Mouse (Mus musculus): ENCODE measurements around the gene Src. TPM values are rescaled to one million over a fixed set of nuclear protein-coding genes. Genes with fewer than 3 reads are reported as not detected.
A peak's percentile ranks its signal among the peaks of the same experiment; 100 is the strongest.

The Src gene
- polyA plus RNA-seq, 1 experiment from 2014 or later, result 34.3 TPM

DNA sequence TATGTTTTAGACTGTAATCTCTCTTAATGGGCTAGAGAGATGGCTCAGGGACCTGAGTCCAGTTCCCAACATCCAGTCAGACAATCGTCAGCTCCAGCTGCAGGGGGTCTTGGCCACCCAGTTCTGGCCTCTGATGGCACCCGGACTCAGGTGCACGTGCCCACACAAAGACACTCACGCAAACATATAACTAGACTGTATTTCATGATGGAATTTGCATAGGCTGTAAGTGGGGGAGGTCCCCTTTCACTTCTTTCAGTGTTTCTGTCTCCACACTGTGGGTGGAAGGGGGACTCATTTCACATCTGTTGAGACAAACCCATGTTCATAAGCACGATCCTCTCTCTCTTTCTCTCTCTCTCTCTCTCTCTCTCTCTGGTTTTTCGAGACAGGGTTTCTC lies 17.8 kb upstream of the Src start:
- no peak overlapping the region for H3K27ac ChIP-seq (replicated peaks; ENCODE audit: low read depth, low read length)
- H3K27me3 ChIP-seq (ENCODE audit: control insufficient read depth, insufficient read depth, low read length), result no peaks in the 10 kb centered on the region
- DNase-seq (no peak), ATAC-seq (ENCODE audit: low FRiP score, low TSS enrichment) (no peak)
- no peaks in the 10 kb centered on the region for H3K4me1 ChIP-seq (ENCODE audit: control insufficient read depth, insufficient read depth, low read length)
- H3K9ac ChIP-seq (replicated peaks; ENCODE audit: low read length), result no peak overlapping the region
- H3K9me3 ChIP-seq (ENCODE audit: control insufficient read depth, low read length), result peaks cover 3% of the 10 kb centered on the region; the same call in 1 of the 2 replicates
- WGBS, result 94% methylated on average over 6 of the region's 6 CpGs
- H3K4me3 ChIP-seq (replicated peaks; ENCODE audit: low read depth, low read length), result no peak overlapping the region
- peaks cover 29% of the 10 kb centered on the region for H3K36me3 ChIP-seq (ENCODE audit: control insufficient read depth, insufficient read depth, low read length)
- H3K4me2 ChIP-seq (ENCODE audit: low read length), result no peak overlapping the region

- Histone ChIP-seq H3K27ac (replicated peaks; ENCODE audit: low read depth, low read length) (no peak overlapping the region), H3K4me1 (ENCODE audit: control insufficient read depth, insufficient read depth, low read length) (no peaks in the 10 kb centered on the region), H3K27me3 (ENCODE audit: control insufficient read depth, insufficient read depth, low read length) (no peaks in the 10 kb centered on the region), H3K36me3 (ENCODE audit: control insufficient read depth, insufficient read depth, low read length) (peaks cover 22% of the 10 kb centered on the region), H3K9me3 (ENCODE audit: control insufficient read depth, low read length) (peaks cover 3% of the 10 kb centered on the region; the same call in 1 of the 2 replicates), H3K4me2 (ENCODE audit: low read length) (no peak overlapping the region), H3K4me3 (replicated peaks; ENCODE audit: low read depth, low read length) (no peak overlapping the region), H3K9ac (replicated peaks; ENCODE audit: low read length) (no peak overlapping the region)
- DNase-seq, result no peak
- ATAC-seq (ENCODE audit: low FRiP score, low TSS enrichment), result no peak
- WGBS, result 98% methylated on average over 2 of the region's 2 CpGs
Measured at GRCm38 (mm10) chr2:157401261-157401660, 17.0 kb upstream of the Src start.

- H3K36me3 ChIP-seq (ENCODE audit: control insufficient read depth, insufficient read depth, low read length), result no peaks in the 10 kb centered on the region
- H3K27ac ChIP-seq (replicated peaks; ENCODE audit: low read depth, low read length), result no peak overlapping the region
- 87% methylated on average over 7 of the region's 7 CpGs for WGBS
- DNase-seq (no peak), ATAC-seq (ENCODE audit: low FRiP score, low TSS enrichment) (no peak)
- no peak overlapping the region for H3K9ac ChIP-seq (replicated peaks; ENCODE audit: low read length)
- no peaks in the 10 kb centered on the region for H3K9me3 ChIP-seq (ENCODE audit: control insufficient read depth, low read length)
- H3K4me1 ChIP-seq (ENCODE audit: control insufficient read depth, insufficient read depth, low read length), result no peaks in the 10 kb centered on the region
- no peak overlapping the region for H3K4me2 ChIP-seq (ENCODE audit: low read length)
- H3K4me3 ChIP-seq (replicated peaks; ENCODE audit: low read depth, low read length), result no peak overlapping the region
- H3K27me3 ChIP-seq (ENCODE audit: control insufficient read depth, insufficient read depth, low read length), result no peaks in the 10 kb centered on the region
Measured at GRCm38 (mm10) chr2:157407596-157407995, 10.6 kb upstream of the Src start.

DNA sequence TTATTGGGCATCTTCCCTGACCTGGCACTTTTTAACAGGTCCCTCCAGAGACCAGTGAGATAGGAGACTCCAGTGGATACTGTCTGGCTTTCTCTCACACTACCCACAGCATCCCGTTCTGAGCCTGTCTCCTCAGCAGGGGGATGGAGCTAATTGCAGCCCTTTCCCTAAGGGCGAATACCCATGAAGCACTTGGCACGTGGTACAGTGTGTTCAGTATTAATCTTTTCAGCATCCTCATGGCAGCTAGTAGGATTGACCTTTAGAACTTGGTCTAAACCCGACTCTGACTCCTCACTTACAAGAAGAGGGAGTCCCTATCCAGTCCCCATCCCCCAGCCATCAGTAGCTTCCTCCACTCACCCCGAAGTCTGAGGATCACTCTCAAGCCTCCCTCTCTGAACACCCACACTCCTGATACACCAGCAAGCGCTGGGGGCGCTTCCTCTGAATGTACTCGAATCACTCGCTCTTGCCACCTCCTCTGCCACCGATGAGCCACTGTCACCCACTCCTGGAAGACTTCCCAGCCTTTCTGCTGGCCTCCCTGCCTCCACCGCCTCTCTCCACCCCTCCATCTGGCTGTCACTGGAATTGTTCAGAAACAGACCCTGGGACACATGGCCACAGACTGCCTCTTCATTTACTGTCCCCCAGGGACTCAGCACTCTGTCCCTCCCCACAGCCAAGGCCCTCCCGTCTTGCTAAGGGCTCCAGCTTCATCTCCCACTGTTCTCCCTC lies 8.3 kb upstream of the Src start:
- WGBS, result 68% methylated on average over 12 of the region's 12 CpGs
- H3K4me2 ChIP-seq (ENCODE audit: low read length), result no peak overlapping the region
- ATAC-seq (ENCODE audit: low FRiP score, low TSS enrichment), result no peak

GRCm38 (mm10) chr2:157411151-157411693 lies 7.0 kb upstream of the Src start:
- H3K27me3 ChIP-seq (ENCODE audit: control insufficient read depth, insufficient read depth, low read length), result no peaks in the 10 kb centered on the region
- H3K9ac ChIP-seq (replicated peaks; ENCODE audit: low read length), result no peak overlapping the region
- DNase-seq (no peak), ATAC-seq (ENCODE audit: low FRiP score, low TSS enrichment) (no peak)
- no peaks in the 10 kb centered on the region for H3K36me3 ChIP-seq (ENCODE audit: control insufficient read depth, insufficient read depth, low read length)
- H3K4me2 ChIP-seq (ENCODE audit: low read length), result no peak overlapping the region
- no peaks in the 10 kb centered on the region for H3K9me3 ChIP-seq (ENCODE audit: control insufficient read depth, low read length)
- WGBS, result 93% methylated on average over 6 of the region's 6 CpGs
- H3K4me1 ChIP-seq (ENCODE audit: control insufficient read depth, insufficient read depth, low read length), result no peaks in the 10 kb centered on the region
- H3K4me3 ChIP-seq (replicated peaks; ENCODE audit: low read depth, low read length), result no peak overlapping the region
- no peak overlapping the region for H3K27ac ChIP-seq (replicated peaks; ENCODE audit: low read depth, low read length)

More for the DNA sequence above, 8.3 kb upstream of the Src start:
- H3K36me3 ChIP-seq (ENCODE audit: control insufficient read depth, insufficient read depth, low read length), result no peaks in the 10 kb centered on the region
- no peak for DNase-seq
- H3K9me3 ChIP-seq (ENCODE audit: control insufficient read depth, low read length), result no peaks in the 10 kb centered on the region
- H3K27ac ChIP-seq (replicated peaks; ENCODE audit: low read depth, low read length), result no peak overlapping the region
- H3K4me3 ChIP-seq (replicated peaks; ENCODE audit: low read depth, low read length), result no peak overlapping the region
- H3K27me3 ChIP-seq (ENCODE audit: control insufficient read depth, insufficient read depth, low read length), result no peaks in the 10 kb centered on the region
- H3K9ac ChIP-seq (replicated peaks; ENCODE audit: low read length), result no peak overlapping the region
- no peaks in the 10 kb centered on the region for H3K4me1 ChIP-seq (ENCODE audit: control insufficient read depth, insufficient read depth, low read length)

DNA sequence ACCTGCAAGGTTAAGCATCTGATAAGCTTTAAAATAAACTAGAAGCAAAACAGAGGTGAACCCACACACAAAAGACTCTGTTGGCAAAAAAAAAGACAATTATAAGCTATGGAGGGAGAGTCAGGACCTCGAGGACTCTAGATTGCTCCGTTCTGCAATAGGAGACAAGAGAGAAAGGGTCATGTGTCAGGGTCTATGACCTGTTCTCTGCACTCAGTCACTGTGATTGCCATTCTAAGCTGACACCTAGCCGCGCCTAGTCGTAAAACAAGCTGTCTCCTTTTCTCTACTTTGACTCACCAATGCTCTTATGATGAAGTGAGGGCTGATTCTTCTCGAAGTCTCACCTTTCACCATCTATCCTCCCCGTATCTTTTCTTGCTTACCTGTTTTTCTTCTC lies 5.7 kb upstream of the Src start:
- no peak for DNase-seq
- Histone ChIP-seq H3K36me3 (ENCODE audit: control insufficient read depth, insufficient read depth, low read length) (no peaks in the 10 kb centered on the region), H3K9me3 (ENCODE audit: control insufficient read depth, low read length) (no peaks in the 10 kb centered on the region), H3K4me2 (ENCODE audit: low read length) (no peak overlapping the region), H3K4me1 (ENCODE audit: control insufficient read depth, insufficient read depth, low read length) (no peaks in the 10 kb centered on the region), H3K4me3 (replicated peaks; ENCODE audit: low read depth, low read length) (no peak overlapping the region), H3K27me3 (ENCODE audit: control insufficient read depth, insufficient read depth, low read length) (no peaks in the 10 kb centered on the region), H3K27ac (replicated peaks; ENCODE audit: low read depth, low read length) (no peak overlapping the region), H3K9ac (replicated peaks; ENCODE audit: low read length) (no peak overlapping the region)
- 88% methylated on average over 7 of the region's 7 CpGs for WGBS
- no peak for ATAC-seq (ENCODE audit: low FRiP score, low TSS enrichment)

- ATAC-seq (ENCODE audit: low FRiP score, low TSS enrichment) (no peak), DNase-seq (no peak)
- peaks cover 8% of the 10 kb centered on the region; the same call in 1 of the 2 replicates for H3K4me1 ChIP-seq (ENCODE audit: control insufficient read depth, insufficient read depth, low read length)
- H3K9me3 ChIP-seq (ENCODE audit: control insufficient read depth, low read length), result no peaks in the 10 kb centered on the region
- H3K27me3 ChIP-seq (ENCODE audit: control insufficient read depth, insufficient read depth, low read length), result no peaks in the 10 kb centered on the region
- no peaks in the 10 kb centered on the region for H3K36me3 ChIP-seq (ENCODE audit: control insufficient read depth, insufficient read depth, low read length)
- 61% methylated on average over 6 of the region's 6 CpGs for WGBS
- no peak overlapping the region for H3K4me3 ChIP-seq (replicated peaks; ENCODE audit: low read depth, low read length)
- no peak overlapping the region for H3K4me2 ChIP-seq (ENCODE audit: low read length)
- no peak overlapping the region for H3K27ac ChIP-seq (replicated peaks; ENCODE audit: low read depth, low read length)
- no peak overlapping the region for H3K9ac ChIP-seq (replicated peaks; ENCODE audit: low read length)
Measured at GRCm38 (mm10) chr2:157417229-157417628, 1.0 kb upstream of the Src start.

GRCm38 (mm10) chr2:157418609-157419071 lies 396 bp downstream of the Src start:
- H3K9me3 ChIP-seq (ENCODE audit: control insufficient read depth, low read length), result no peaks in the 10 kb centered on the region
- peak; percentile 37 for DNase-seq
- no peaks in the 10 kb centered on the region for H3K36me3 ChIP-seq (ENCODE audit: control insufficient read depth, insufficient read depth, low read length)
- H3K4me3 ChIP-seq (replicated peaks; ENCODE audit: low read depth, low read length), result no peak overlapping the region
- 4% methylated on average over 7 of the region's 7 CpGs for WGBS
- no peaks in the 10 kb centered on the region for H3K27me3 ChIP-seq (ENCODE audit: control insufficient read depth, insufficient read depth, low read length)
- H3K4me2 ChIP-seq (ENCODE audit: low read length), result no peak overlapping the region
- H3K4me1 ChIP-seq (ENCODE audit: control insufficient read depth, insufficient read depth, low read length), result peaks cover 18% of the 10 kb centered on the region; the same call in 1 of the 2 replicates
- no peak overlapping the region for H3K9ac ChIP-seq (replicated peaks; ENCODE audit: low read length)
- no peak for ATAC-seq (ENCODE audit: low FRiP score, low TSS enrichment)
- 0 out of 2 replicates have a peak overlapping the region, but pooled peaks have one; percentile 9 for H3K27ac ChIP-seq (replicated peaks; ENCODE audit: low read depth, low read length)

DNA sequence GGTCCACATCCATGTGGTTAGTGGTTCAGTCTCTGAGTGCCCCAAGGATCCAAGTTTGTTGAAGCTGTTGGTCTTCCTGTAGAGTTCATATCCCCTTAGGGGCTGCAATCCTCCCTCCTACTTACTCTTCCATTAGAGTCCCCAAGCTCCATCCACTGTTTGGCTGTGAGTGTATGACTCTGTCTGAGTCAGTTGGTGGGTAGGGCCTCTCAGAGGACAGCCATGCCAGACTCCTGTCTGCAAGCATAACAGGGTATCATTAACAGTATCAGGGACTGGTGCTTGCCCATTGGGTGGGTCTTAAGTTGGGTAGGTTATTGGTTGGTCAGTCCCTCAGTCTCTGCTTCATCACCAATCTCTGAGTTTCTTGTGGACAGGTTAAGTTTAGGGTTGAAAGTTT lies 1.3 kb downstream of the Src start:
- H3K9ac ChIP-seq (replicated peaks; ENCODE audit: low read length), result no peak overlapping the region
- H3K27me3 ChIP-seq (ENCODE audit: control insufficient read depth, insufficient read depth, low read length), result no peaks in the 10 kb centered on the region
- ATAC-seq (ENCODE audit: low FRiP score, low TSS enrichment), result no peak
- no peaks in the 10 kb centered on the region for H3K36me3 ChIP-seq (ENCODE audit: control insufficient read depth, insufficient read depth, low read length)
- no peak overlapping the region for H3K4me3 ChIP-seq (replicated peaks; ENCODE audit: low read depth, low read length)
- no peak for DNase-seq
- no peaks in the 10 kb centered on the region for H3K9me3 ChIP-seq (ENCODE audit: control insufficient read depth, low read length)
- no peak overlapping the region for H3K27ac ChIP-seq (replicated peaks; ENCODE audit: low read depth, low read length)
- peaks cover 19% of the 10 kb centered on the region; the same call in 1 of the 2 replicates for H3K4me1 ChIP-seq (ENCODE audit: control insufficient read depth, insufficient read depth, low read length)
- no peak overlapping the region for H3K4me2 ChIP-seq (ENCODE audit: low read length)
